Mouse (Mus musculus) liver, adult 2 months (tissue): ENCODE results near the gene Sorbs1. TPM values are rescaled to one million over a fixed set of nuclear protein-coding genes. Genes with fewer than 3 reads are reported as not detected.

ENCODE experiments used
- DNase-seq: peaks from one replicate; pipeline ENCODE4 v3.0.0-alpha.2; 2011; ENCODE audit warnings: low read depth, low spot score; ENCODE audit errors: extremely low read depth
- H3K27ac ChIP-seq: fragments of 200-500 bp; replicated peaks from 2 replicates; pipeline ENCODE4 v1.5.1; 2012; ENCODE audit warnings: low read depth, mild to moderate bottlenecking, control low read depth, inconsistent platforms, low read length; ENCODE audit not compliant: insufficient read depth
- H3K27me3 ChIP-seq: fragments of 200-500 bp; 2 replicates; pipeline ENCODE4 v1.6.1; 2012; ENCODE audit warnings: mild to moderate bottlenecking, moderate library complexity, low read length, inconsistent platforms; ENCODE audit not compliant: control insufficient read depth, insufficient read depth
- H3K36me3 ChIP-seq: fragments of 200-500 bp; 2 replicates; pipeline ENCODE4 v1.6.1; 2012; ENCODE audit warnings: low read length, inconsistent platforms; ENCODE audit not compliant: control insufficient read depth, insufficient read depth
- H3K4me1 ChIP-seq: fragments of 200-500 bp; 2 replicates; pipeline ENCODE4 v1.6.1; 2011; ENCODE audit warnings: low read length; ENCODE audit not compliant: control insufficient read depth, insufficient read depth
- H3K4me3 ChIP-seq: fragments of 200-500 bp; 2 replicates; pipeline ENCODE4 v1.5.1; 2011; ENCODE audit warnings: low read depth, mild to moderate bottlenecking, control low read depth, low read length, moderate library complexity; ENCODE audit not compliant: insufficient read depth
- H3K79me2 ChIP-seq: fragments of 200-500 bp; 2 replicates; pipeline ENCODE4 v1.6.1; 2012; ENCODE audit warnings: inconsistent platforms, mild to moderate bottlenecking, low read length, moderate library complexity; ENCODE audit not compliant: control insufficient read depth, insufficient read depth
- H3K9ac ChIP-seq: fragments of 200-500 bp; 2 replicates; pipeline ENCODE4 v1.6.1; 2012; ENCODE audit warnings: low read depth, mild to moderate bottlenecking, control low read depth, inconsistent platforms, low read length
- CTCF ChIP-seq: fragments of 200-500 bp; IDR thresholded peaks from 2 replicates; pipeline ENCODE4 v1.5.1; 2011; ENCODE audit warnings: low read depth, low read length, control low read depth
- POLR2A ChIP-seq: fragments of 200-500 bp; IDR thresholded peaks from 2 replicates; pipeline ENCODE4 v1.6.1; 2011; ENCODE audit warnings: low read length, control low read depth; ENCODE audit not compliant: insufficient read depth; ENCODE audit errors: extremely low read depth
- WGBS: fragments of 180-500 bp; shearing (Covaris S2); methylation state at CpG from one replicate; pipeline ENCODE4 v1.1.7; 2018; 5-methylcytosine and 5-hydroxymethylcytosine counted together
- polyA plus RNA-seq: library from polyadenylated mRNA; depleted of rRNA; stranded (reverse); fragments of >200 nt; gene quantifications from 2 replicates; pipeline ENCODE4 v1.2.3, GENCODE M21; 2012
- total RNA-seq: library from RNA; depleted of rRNA; stranded (reverse); fragments of >200 nt; gene quantifications from 2 replicates; pipeline ENCODE4 v1.2.3, GENCODE M21; 2014

Gene Sorbs1
- total and polyA plus RNA-seq, 2 experiments: 12.0 to 41.0 TPM

GRCm38 (mm10) chr19:40434042-40434869 lies 79.3 kb downstream of the Sorbs1 start:
- Histone ChIP-seq H3K27ac (no peak overlapping the region), H3K27me3 (no peaks in the 10 kb centered on the region), H3K79me2 (peaks cover 8% of the 10 kb centered on the region; the same call in 1 of the 2 replicates), H3K9ac (no peak overlapping the region), H3K4me3 (no peak overlapping the region), H3K4me1 (peaks cover 21% of the 10 kb centered on the region), H3K36me3 (no peaks in the 10 kb centered on the region)
- TF ChIP-seq POLR2A (no peak), CTCF (no peak)
- DNase-seq: no peak
- WGBS: 98% methylated on average over 10 of the region's 10 CpGs

- DNase-seq: peak; percentile 50
- no peak for TF ChIP-seq POLR2A
- no peak for TF ChIP-seq CTCF
Observed at GRCm38 (mm10) chr19:40433316-40433912, 80.2 kb downstream of the Sorbs1 start.

GRCm38 (mm10) chr19:40431969-40432368 lies 81.6 kb downstream of the Sorbs1 start:
- WGBS: 29% methylated on average over 4 of the region's 4 CpGs
- peaks cover 7% of the 10 kb centered on the region; the same call in 1 of the 2 replicates for H3K4me1 ChIP-seq
- H3K36me3 ChIP-seq: no peaks in the 10 kb centered on the region
- no peak overlapping the region for H3K4me3 ChIP-seq
- peaks cover 15% of the 10 kb centered on the region; the same call in 1 of the 2 replicates for H3K79me2 ChIP-seq
- H3K9ac ChIP-seq: no peak overlapping the region
- H3K27me3 ChIP-seq: no peaks in the 10 kb centered on the region
- DNase-seq: peak; percentile 90
- H3K27ac ChIP-seq: peak overlapping the region; percentile 33
- TF ChIP-seq CTCF: no peak
- TF ChIP-seq POLR2A: no peak

More at GRCm38 (mm10) chr19:40433316-40433912, 80.2 kb downstream of the Sorbs1 start:
- no peaks in the 10 kb centered on the region for H3K36me3 ChIP-seq
- H3K27me3 ChIP-seq: no peaks in the 10 kb centered on the region
- H3K27ac ChIP-seq: no peak overlapping the region
- 40% methylated on average over 8 of the region's 8 CpGs for WGBS
- H3K9ac ChIP-seq: no peak overlapping the region
- H3K79me2 ChIP-seq: peaks cover 11% of the 10 kb centered on the region; the same call in 1 of the 2 replicates
- H3K4me1 ChIP-seq: peaks cover 20% of the 10 kb centered on the region
- H3K4me3 ChIP-seq: no peak overlapping the region

GRCm38 (mm10) chr19:40429572-40429971 lies 84.0 kb downstream of the Sorbs1 start:
- DNase-seq: no peak
- no peaks in the 10 kb centered on the region for H3K27me3 ChIP-seq
- H3K36me3 ChIP-seq: no peaks in the 10 kb centered on the region
- WGBS: 86% methylated on average over 3 of the region's 3 CpGs
- H3K79me2 ChIP-seq: peaks cover 20% of the 10 kb centered on the region; the same call in 1 of the 2 replicates
- peaks cover 7% of the 10 kb centered on the region; the same call in 1 of the 2 replicates for H3K4me1 ChIP-seq
- no peak for TF ChIP-seq CTCF
- no peak for TF ChIP-seq POLR2A
- no peak overlapping the region for H3K9ac ChIP-seq
- H3K27ac ChIP-seq: no peak overlapping the region
- no peak overlapping the region for H3K4me3 ChIP-seq

- TF ChIP-seq CTCF (no peak), POLR2A (no peak)
- 93% methylated on average over 3 of the region's 3 CpGs for WGBS
- no peak for DNase-seq
- Histone ChIP-seq H3K27me3 (no peaks in the 10 kb centered on the region), H3K79me2 (peaks cover 20% of the 10 kb centered on the region; the same call in 1 of the 2 replicates), H3K9ac (no peak overlapping the region), H3K4me3 (no peak overlapping the region), H3K4me1 (peaks cover 7% of the 10 kb centered on the region; the same call in 1 of the 2 replicates), H3K27ac (no peak overlapping the region), H3K36me3 (no peaks in the 10 kb centered on the region)
Observed at GRCm38 (mm10) chr19:40429169-40429568, 84.4 kb downstream of the Sorbs1 start.
